Mouse (Mus musculus) testis, adult 2 months (tissue): ENCODE results near the gene Tekt1.

ENCODE experiments used
- CTCF ChIP-seq: fragments of 200-500 bp; IDR thresholded peaks from 2 replicates; pipeline ENCODE4 v1.5.1; 2012; ENCODE audit warnings: low read depth, mild to moderate bottlenecking, inconsistent platforms, low read length, moderate library complexity; ENCODE audit not compliant: control insufficient read depth, insufficient read depth, insufficient replicate concordance
- POLR2A ChIP-seq: fragments of 200-500 bp; IDR thresholded peaks from 2 replicates; pipeline ENCODE4 v1.6.1; 2012; ENCODE audit warnings: low read depth, mild to moderate bottlenecking, inconsistent platforms, low read length, moderate library complexity; ENCODE audit not compliant: control insufficient read depth

GRCm38 (mm10) chr11:72402969-72403368, 40.7 kb upstream of the Tekt1 start:
- TF ChIP-seq CTCF (no peak), POLR2A (no peak)
